Mouse (Mus musculus) olfactory bulb, adult 2 months (tissue): Measurements from ENCODE around the gene Mfsd4a.

Source experiments
- CTCF ChIP-seq: fragments of 200-500 bp; IDR thresholded peaks from 2 replicates; pipeline ENCODE4 v1.5.1; 2012; ENCODE audit warnings: low read depth, mild to moderate bottlenecking, low read length, moderate library complexity; ENCODE audit not compliant: insufficient read depth
- POLR2A ChIP-seq: fragments of 200-500 bp; IDR thresholded peaks from 2 replicates; pipeline ENCODE4 v1.6.1; 2012; ENCODE audit warnings: mild to moderate bottlenecking, low read depth, low read length, moderate library complexity; ENCODE audit not compliant: insufficient read depth

- TF ChIP-seq POLR2A, result no peak
- no peak for TF ChIP-seq CTCF
Measured at GRCm38 (mm10) chr1:132095356-132096004, 27.6 kb upstream of the Mfsd4a start.
